Mouse (Mus musculus) kidney, embryonic 16.5 days (tissue): ENCODE results near the gene D430019H16Rik. TPM values are rescaled to one million over a fixed set of nuclear protein-coding genes. Genes with fewer than 3 reads are reported as not detected.

Experiments
- polyA plus RNA-seq: library from polyadenylated mRNA; unstranded; fragments of >200 nt; fragmentation: Nextera tagmentation; extraction: Ambion mirVana; gene quantifications from 2 replicates; pipeline ENCODE4 v1.2.1, GENCODE M21; 2015

D430019H16Rik gene
- polyA plus RNA-seq, 1 experiment from 2014 or later: 1.4 TPM

Other genes starting within 250 kb of the D430019H16Rik start
- not detected in 2 replicates for gene Tcl1, start 231.1 kb upstream of the D430019H16Rik start, polyA plus RNA-seq
- 0.05 TPM in 1 of 2 replicates, not detected in the other for gene Tunar, start 120.0 kb upstream of the D430019H16Rik start, polyA plus RNA-seq
- 1.7 and 1.9 TPM in 2 replicates for gene Bdkrb2, start 109.4 kb downstream of the D430019H16Rik start, polyA plus RNA-seq
- gene Bdkrb1, start 149.2 kb downstream of the D430019H16Rik start, polyA plus RNA-seq: not detected in 2 replicates
- gene Gskip, start 231.0 kb downstream of the D430019H16Rik start, polyA plus RNA-seq: 29.4 and 30.0 TPM in 2 replicates
- gene Atg2b, start 231.4 kb downstream of the D430019H16Rik start, polyA plus RNA-seq: 12.3 and 12.4 TPM in 2 replicates